Mouse (Mus musculus): ENCODE measurements around the gene Krt71. TPM values are rescaled to one million over a fixed set of nuclear protein-coding genes. Genes with fewer than 3 reads are reported as not detected.

Krt71 gene
- total RNA-seq (2023): not detected in 4 replicates

DNA sequence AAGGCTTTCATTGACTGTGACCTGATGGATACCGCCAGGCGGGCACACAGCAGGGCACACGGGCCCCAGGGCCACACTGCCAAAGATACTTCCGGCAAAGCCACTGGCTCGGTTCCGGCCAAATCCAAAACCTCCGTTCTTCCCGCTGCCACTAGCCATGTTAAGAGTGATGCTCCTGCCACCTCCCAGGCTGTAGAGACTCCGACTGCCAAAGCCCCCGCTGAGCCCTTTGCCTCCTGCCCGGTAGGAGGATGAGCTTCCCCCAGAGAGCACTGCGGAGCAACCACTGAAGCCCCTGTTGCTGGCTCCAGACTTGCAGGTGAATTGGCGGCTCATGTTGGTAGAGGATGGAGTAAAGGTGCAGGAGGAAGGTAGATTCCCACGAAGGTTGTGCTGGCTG, at the start of gene Krt71:
Gene Krt71, minus strand, starts transcription at position 399 of the 400 bp plus-strand sequence.

DNA sequence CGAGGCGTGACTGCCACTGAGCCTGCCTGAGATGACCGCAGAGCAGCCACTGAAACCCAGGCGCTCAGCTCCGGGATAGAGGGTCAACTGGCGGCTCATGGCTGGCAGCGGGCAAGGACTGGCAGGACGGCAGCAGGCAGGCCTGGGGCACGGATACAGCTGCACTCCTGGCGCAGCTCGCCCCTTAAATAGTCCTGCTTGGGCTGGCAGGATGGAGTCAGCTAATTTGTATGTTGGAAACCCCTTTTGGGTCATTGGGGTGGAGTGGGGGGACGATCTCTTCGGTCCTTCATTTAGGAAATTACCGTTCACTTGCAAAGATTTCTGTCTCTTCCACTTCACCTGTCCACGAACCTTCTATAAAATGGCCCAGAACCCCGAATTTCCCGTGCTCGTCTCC, 43.5 kb upstream of the Krt71 start, which contains the start of gene Krt72:
Gene Krt72, minus strand, starts transcription at position 101 of the 400 bp plus-strand sequence.

DNA sequence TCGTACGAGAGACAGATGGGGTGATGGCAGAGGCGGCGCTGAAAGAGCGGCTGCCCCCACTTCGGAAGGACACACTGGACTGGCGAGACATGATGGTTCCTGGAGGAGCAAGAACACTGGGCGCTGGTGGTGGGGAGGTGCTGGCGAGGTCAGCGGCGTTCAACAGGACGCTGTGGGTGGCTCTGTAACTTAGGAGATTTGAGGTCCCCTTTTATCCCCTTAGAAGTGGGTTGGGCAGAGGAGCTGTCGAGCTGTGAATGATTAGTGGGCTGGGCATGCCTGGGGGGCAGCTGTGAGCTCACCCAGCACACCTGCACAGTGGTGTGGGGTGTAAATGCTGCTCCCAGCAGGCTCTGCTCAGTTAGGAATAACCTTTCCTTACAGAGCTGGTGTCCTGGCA, 30.2 kb downstream of the Krt71 start, which contains the start of gene Krt5:
Gene Krt5, minus strand, starts transcription at position 179 of the 400 bp plus-strand sequence.

DNA sequence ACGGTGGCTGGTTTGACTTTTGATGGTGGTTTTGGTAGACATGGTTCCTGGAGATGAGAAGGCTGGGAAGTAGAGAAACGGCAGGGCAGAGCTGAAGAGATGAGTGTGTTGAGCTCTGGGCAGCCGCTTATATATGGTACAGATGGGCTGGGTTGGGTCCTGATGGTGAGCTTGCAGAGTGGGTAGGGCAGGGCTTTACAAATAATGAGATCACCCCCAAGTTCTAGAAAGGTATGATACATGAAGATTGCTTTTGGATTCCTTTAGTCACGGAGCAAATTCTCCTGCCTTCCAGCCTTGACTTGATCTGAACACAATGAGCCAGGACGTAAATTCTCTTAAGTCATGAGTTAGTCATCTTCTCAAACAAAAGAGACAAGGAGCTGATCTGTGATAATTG, 48.7 kb downstream of the Krt71 start, which contains the start of gene Krt6a:
Gene Krt6a, minus strand, starts transcription at position 101 of the 400 bp plus-strand sequence.

Other genes with a start within 250 kb of the Krt71 start
- gene Gm49425, start 225.8 kb downstream of the Krt71 start, total RNA-seq (2023): not detected in 4 replicates
- not detected in 4 replicates for gene Krt84, start 210.3 kb downstream of the Krt71 start, total RNA-seq (2023)
- not detected in 4 replicates for gene Krt82, start 192.4 kb downstream of the Krt71 start, total RNA-seq (2023)
- gene Krt90, start 180.2 kb downstream of the Krt71 start, total RNA-seq (2023): not detected in 4 replicates
- not detected in 4 replicates for gene Krt75, start 169.2 kb downstream of the Krt71 start, total RNA-seq (2023)
- not detected in 4 replicates for gene Gm5414, start 114.9 kb downstream of the Krt71 start, total RNA-seq (2023)
- not detected in 4 replicates for gene Gm5478, start 95.7 kb downstream of the Krt71 start, total RNA-seq (2023)
- not detected in 4 replicates for gene Krt6b, start 62.8 kb downstream of the Krt71 start, total RNA-seq (2023)
- gene Krt6a, start 48.8 kb downstream of the Krt71 start, total RNA-seq (2023): not detected in 4 replicates
- gene Krt5, start 30.2 kb downstream of the Krt71 start, total RNA-seq (2023): not detected in 4 replicates
- not detected in 4 replicates for gene Krt72, start 43.4 kb upstream of the Krt71 start, total RNA-seq (2023)
- not detected in 4 replicates for gene Krt73, start 59.2 kb upstream of the Krt71 start, total RNA-seq (2023)
- gene Krt2, start 75.1 kb upstream of the Krt71 start, total RNA-seq (2023): not detected in 4 replicates
- gene Krt1, start 107.7 kb upstream of the Krt71 start, total RNA-seq (2023): not detected in 4 replicates
- gene Krt77, start 126.6 kb upstream of the Krt71 start, total RNA-seq (2023): not detected in 4 replicates
- gene Krt76, start 149.8 kb upstream of the Krt71 start, total RNA-seq (2023): not detected in 4 replicates
- not detected in 4 replicates for gene Krt4, start 181.6 kb upstream of the Krt71 start, total RNA-seq (2023)
- not detected in 4 replicates for gene Krt79, start 197.2 kb upstream of the Krt71 start, total RNA-seq (2023)
- gene Krt78, start 211.2 kb upstream of the Krt71 start, total RNA-seq (2023): not detected in 4 replicates

Data from B cell, adult 62 days (primary cell).